Mouse (Mus musculus) layer of hippocampus, adult 8-10 months (tissue): Measurements from ENCODE around the gene Fbxl20. TPM values are rescaled to one million over a fixed set of nuclear protein-coding genes. Genes with fewer than 3 reads are reported as not detected.

Experiments
- DNase-seq, 2 experiments: peaks; one replicate each; pipeline ENCODE4 v3.0.0; 2022; ENCODE audit warnings: low spot score in 2 of 2
- total RNA-seq, 4 experiments: library from RNA; stranded (reverse); gene quantifications; 2 replicates each; pipeline ENCODE4 v1.2.4; 2022

Fbxl20 gene
- total RNA-seq, 4 experiments from 2014 or later = 35.0 to 49.9 (median 41.5) TPM

DNA sequence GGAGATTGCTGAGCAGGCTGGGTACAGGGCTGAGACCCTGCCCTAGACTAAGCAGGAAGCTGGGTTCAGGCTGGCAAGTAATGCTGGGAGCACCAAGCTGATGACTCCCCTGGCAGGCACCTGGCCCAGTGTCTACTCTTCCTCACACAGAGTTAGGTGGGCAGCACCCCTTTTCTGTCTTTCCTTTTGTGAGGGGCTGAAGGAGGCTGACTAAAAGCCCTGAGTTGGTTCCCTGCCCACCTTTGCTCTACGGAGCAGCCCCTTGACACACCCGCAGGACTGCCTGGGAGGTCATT is 99.7 kb downstream of the Fbxl20 start:
- no peak for DNase-seq

DNA sequence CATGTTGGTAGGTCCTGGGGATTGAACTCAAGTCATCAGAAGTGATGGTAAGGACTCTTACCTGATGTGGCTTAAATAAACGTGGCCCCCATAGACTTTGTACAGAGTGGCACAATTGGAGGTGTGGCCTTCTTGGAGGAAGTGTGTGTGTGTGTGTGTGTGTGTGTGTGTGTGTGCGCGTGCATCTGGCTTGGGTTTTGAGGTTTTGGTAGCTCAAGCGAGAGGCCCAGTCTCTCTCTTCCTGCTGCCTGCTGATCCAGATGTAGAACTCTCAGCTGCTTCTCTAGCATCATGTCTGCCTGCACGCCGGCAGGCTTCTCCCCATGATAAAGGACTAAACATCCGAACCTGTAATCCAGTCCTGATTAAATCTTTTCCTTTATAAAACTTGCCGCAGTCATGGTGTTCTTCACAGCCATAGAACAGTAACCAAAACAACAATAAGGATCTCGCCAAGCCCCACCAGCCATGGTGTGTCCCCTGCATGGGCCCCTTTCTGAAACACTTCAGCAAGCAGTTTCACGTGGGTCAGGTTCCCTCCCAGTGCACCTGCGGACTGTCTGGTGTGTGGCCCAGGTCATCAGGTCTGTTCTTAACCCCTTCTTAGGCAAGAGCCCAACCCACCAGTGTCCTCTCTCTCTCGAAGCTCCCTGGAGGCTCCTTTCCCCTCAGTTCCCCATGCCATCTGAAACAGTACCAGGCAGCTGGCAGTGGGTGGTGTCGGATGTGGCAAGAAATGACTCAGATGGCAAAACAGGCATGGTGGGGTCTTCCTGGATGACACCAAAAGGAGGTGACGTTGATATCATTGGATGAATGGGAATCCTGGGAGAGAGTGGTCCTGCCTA is 100.3 kb downstream of the Fbxl20 start:
- DNase-seq = no peak

DNA sequence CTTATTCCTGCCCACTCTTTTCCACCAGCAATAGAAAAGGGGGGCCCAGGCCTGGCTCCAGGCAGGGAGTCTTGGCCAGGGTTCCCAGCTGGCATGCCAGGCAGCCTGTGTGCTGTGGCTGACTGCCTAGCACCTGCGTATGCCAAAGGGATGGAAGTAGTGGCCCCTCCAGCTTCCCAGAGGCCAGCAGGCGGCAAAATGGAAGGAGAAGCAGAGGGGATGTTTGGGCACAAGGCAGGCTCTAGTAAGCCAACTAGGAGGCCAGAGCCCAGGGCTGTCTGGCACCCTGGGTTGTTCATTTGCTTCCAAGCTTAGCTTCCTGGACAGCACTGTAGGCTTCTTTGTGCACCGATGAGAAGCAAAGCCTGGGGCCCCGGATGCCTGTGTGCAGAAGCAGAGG is 102.5 kb downstream of the Fbxl20 start:
- peak in 1 of 2 experiments; percentile 57 for DNase-seq

DNA sequence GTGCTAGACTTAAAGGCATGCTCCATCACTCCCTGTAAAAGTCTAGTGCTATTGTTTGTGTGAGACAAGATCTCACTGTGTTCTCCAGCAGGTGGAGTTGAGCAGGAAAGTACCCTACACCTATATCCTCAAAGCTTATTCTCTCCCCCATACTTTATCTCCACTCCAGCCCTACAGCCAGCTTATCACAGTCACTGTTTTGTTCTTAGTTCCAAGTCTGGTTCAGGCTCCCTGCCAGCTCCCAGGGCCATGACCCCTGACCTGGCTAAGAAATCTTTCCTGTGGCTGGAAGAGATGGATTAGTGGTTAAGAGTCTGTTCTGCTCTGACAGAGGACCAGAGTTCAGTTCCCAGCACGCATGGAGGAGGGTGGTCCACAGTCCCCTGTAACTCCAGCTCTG is 103.7 kb downstream of the Fbxl20 start:
- no peak for DNase-seq

DNA sequence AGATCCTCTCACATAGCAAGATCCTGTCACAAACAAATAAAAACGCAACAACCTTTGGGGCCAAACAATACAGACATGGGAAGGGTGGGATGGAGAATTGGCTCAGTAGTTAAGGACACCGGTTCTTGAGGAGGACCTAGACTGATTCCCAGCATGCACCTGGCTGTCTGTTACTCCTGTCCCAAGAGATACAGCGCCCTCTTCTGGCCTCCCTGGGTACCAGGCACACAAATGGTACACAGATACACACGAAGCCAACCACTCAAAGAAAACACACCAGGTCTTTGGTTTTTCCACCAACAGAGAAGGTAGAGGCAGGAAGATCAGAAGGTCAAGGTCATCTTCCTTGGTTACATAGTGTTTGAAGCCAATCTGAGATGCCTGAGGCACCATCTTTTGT is 104.6 kb downstream of the Fbxl20 start:
- no peak for DNase-seq

DNA sequence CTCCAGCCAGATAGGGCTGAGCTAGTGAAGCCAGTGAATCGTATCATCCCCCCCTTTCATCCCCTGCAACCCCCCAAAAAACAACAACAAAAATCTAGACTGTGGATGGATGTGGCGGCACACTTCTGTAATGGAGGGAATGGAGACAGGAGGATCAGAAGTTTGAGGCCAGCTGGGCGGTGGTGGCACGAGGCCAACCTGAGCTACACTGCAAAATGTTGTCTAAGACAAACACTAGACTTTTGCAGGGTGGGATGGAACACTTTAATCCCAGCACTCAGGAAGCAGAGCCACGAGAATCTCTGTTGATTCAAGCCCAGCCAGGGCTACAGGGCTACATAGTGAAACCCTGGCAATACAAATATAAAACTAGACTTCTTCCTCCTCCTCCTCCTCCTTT is 106.1 kb downstream of the Fbxl20 start:
- DNase-seq = no peak

DNA sequence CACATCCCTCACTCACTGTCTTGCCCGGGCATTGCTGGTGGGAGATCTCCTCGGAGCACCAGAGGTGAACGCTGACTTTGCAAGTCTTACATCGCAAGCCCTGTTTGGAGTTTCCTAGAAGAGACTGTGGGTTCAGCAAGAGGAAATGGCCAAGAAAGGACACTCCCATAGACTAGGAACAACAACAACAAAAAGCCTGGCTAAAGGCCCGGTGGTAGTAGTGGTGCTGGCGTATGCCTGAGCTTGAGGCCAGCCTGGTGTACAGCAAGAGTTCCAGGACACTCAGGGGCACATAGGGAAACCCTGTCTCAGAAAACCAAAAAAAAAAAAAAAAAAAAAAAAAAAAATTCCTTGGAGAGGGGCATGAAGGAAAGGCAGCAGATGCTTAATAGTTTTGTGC is 107.5 kb downstream of the Fbxl20 start:
- no peak for DNase-seq

DNA sequence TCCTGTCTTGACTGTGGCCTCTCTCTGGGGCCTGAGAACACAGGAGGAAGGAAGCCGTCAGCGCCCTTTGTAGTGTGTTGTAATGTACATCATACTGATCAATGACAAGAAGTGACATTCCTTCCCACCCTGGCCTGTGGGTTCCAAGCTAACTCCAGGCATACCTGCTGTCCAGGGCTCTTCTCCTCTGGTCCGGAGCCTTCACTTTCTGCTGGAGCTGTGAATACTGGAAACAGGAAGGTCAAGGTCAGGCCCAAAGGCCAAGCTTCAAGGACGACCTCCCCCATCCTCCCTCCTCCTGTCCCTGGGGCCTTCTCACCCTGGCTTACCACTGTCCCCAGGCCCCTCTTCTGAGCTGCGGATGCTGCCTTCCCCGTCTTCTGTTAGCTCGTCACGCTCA is 109.2 kb downstream of the Fbxl20 start:
- no peak for DNase-seq

DNA sequence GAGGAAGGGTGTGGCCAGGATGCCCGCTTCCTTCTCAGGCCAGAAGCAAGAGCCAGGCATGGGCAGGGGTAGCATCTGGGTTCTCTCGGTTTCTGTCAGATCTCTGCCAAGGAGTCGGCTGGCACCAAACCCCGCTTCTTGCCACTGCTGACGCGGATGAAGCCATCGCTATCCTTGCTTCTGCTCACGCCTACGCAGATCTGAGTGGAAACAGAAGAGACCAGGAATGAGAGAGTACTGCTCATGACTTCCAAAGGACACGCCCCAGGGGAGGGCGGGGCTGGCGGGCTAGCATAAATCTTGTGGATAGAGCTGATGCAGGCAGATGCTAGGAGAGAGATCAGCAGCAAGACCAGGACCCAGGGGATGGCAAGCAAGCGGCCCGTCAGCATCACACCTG is 112.3 kb downstream of the Fbxl20 start:
- DNase-seq = peak; percentile 51 to 54

DNA sequence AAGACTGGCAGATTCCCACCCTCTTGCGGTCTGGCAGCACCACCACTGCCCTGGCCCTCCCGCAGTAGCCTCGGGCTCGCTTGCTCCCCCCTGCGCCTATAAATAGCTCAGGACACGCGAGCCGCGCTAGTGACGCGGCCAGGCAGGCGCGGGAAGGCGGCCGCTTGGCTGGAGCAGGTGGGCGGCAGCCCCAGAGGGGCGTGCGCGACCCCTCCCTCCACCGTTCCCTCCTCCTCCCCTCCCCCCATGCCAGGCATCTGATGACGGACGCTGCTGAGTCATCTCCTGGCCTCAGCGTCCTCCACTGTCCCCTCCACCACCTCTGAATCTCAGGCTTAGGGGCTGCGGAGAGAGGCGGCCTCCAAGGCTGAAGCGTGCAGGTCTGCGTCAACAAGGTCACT is 114.2 kb downstream of the Fbxl20 start:
- DNase-seq = peak in 1 of 2 experiments; percentile 36

DNA sequence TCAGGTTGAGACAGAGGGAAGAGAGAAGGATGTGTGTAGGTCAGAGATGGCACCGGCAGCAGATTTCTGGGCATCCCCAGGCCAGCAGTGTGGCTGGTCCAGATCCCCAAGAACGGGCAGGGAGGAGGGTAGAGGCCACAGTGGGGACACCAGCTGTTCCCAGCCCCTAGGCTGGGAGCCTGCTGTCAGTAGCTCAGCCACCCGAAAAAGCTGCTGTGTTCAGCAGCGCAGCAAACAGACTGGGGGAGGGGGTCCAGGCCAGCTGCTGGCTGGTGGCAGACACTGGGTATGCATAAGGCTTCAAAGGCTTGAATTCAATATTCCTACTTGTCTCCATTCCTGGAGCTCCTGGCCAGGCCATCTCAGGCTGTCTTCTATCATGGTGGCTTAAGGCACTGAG is 115.4 kb downstream of the Fbxl20 start:
- no peak for DNase-seq

DNA sequence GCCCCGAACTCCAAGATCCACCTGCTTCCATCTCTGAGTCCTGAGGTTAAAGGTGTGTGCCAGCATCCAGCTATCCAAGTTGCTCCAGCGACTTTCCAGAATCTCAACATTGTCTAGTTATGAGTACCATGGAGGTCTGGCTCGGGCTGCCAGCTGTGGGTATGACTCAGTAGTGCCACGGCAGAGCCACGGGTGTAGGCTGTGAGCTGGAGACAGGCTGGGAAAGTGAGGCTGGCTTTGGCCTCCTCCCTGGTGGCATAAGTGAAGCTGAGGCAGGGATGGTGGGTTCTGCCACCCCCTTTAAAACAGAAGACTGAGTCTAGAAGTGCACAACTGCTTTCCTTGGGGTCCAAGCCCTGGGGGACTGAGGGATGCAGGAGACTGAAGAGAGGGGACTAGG is 116.1 kb downstream of the Fbxl20 start:
- no peak for DNase-seq

Other genes starting within 250 kb of the Fbxl20 start
- 10 to 100 TPM; 18.0 to 21.1 (median 19.8) TPM for gene Plxdc1, start 164.0 kb downstream of the Fbxl20 start, total RNA-seq
- gene Arl5c, start 154.2 kb downstream of the Fbxl20 start, total RNA-seq = 1 to 10 TPM in 3 of 4 experiments, under 1 TPM in 1; 0.59 to 1.5 (median 1.3) TPM
- 100 to 1,000 TPM; 123 to 145 (median 134) TPM for gene Cacnb1, start 127.4 kb downstream of the Fbxl20 start, total RNA-seq
- gene Rpl19, start 123.7 kb downstream of the Fbxl20 start, total RNA-seq = 100 to 1,000 TPM; 520 to 711 (median 600) TPM
- gene Stac2, start 96.9 kb downstream of the Fbxl20 start, total RNA-seq = 10 to 100 TPM; 47.7 to 56.4 (median 52.4) TPM
- gene Med1, start 42.9 kb upstream of the Fbxl20 start, total RNA-seq = 10 to 100 TPM; 42.9 to 57.7 (median 49.4) TPM
- gene Cdk12, start 52.7 kb upstream of the Fbxl20 start, total RNA-seq = 10 to 100 TPM; 38.8 to 43.5 (median 42.3) TPM
- 100 to 1,000 TPM; 124 to 133 (median 129) TPM for gene Neurod2, start 179.2 kb upstream of the Fbxl20 start, total RNA-seq
- 10 to 100 TPM; 52.5 to 55.9 (median 53.3) TPM for gene Ppp1r1b, start 198.0 kb upstream of the Fbxl20 start, total RNA-seq
- gene Stard3, start 208.0 kb upstream of the Fbxl20 start, total RNA-seq = 10 to 100 TPM; 35.5 to 41.0 (median 36.5) TPM
- 10 to 100 TPM in 2 of 4 experiments, 1 to 10 TPM in 2; 1.2 to 15.3 (median 8.3) TPM for gene Tcap, start 233.4 kb upstream of the Fbxl20 start, total RNA-seq
- 1 to 10 TPM in 2 of 4 experiments, under 1 TPM in 1, not detected in 1; 0.37 to 1.5 (median 1.3) TPM for gene Pnmt, start 236.0 kb upstream of the Fbxl20 start, total RNA-seq